Mouse (Mus musculus) cerebellum, adult (tissue): ENCODE data around the gene Mdm4.
A peak's percentile ranks its signal among the peaks of the same experiment; 100 is the strongest.

Experiments
- ATAC-seq: cut with Nextera tagmentation; 2 replicates; pipeline ENCODE4 v1.9.2; 2017; ENCODE audit warnings: mild to moderate bottlenecking, moderate library complexity, mixed read lengths; ENCODE audit not compliant: insufficient number of reproducible peaks, low FRiP score, low TSS enrichment

Gene Mdm4

GRCm38 (mm10) chr1:132964106-132964505, 66.3 kb downstream of the Mdm4 start:
- ATAC-seq, result no peak

GRCm38 (mm10) chr1:132961751-132962150, 68.6 kb downstream of the Mdm4 start:
- ATAC-seq, result no peak

- ATAC-seq, result no peak
Measured at GRCm38 (mm10) chr1:132956809-132957208, 73.6 kb downstream of the Mdm4 start.

- no peak for ATAC-seq
Measured at GRCm38 (mm10) chr1:132947811-132948210, 82.5 kb downstream of the Mdm4 start.

- peak; percentile 54; the same call in 1 of the 2 replicates for ATAC-seq
Measured at GRCm38 (mm10) chr1:132945826-132946225, 84.5 kb downstream of the Mdm4 start.

GRCm38 (mm10) chr1:132938975-132939374, 91.4 kb downstream of the Mdm4 start:
- ATAC-seq, result peak; percentile 65

GRCm38 (mm10) chr1:132937296-132938030, 92.9 kb downstream of the Mdm4 start:
- ATAC-seq, result no peak

GRCm38 (mm10) chr1:132934856-132935255, 95.5 kb downstream of the Mdm4 start:
- peak; percentile 61 for ATAC-seq

GRCm38 (mm10) chr1:132932421-132932820, 97.9 kb downstream of the Mdm4 start:
- 0 out of 2 replicates have a peak, but pooled peaks have one; percentile 12 for ATAC-seq

GRCm38 (mm10) chr1:132930291-132930690, 100.1 kb downstream of the Mdm4 start:
- no peak for ATAC-seq

- no peak for ATAC-seq
Measured at GRCm38 (mm10) chr1:132928907-132929250, 101.5 kb downstream of the Mdm4 start.

GRCm38 (mm10) chr1:132928032-132928906, 102.1 kb downstream of the Mdm4 start:
- no peak for ATAC-seq

GRCm38 (mm10) chr1:132925270-132925669, 105.1 kb downstream of the Mdm4 start:
- no peak for ATAC-seq

- no peak for ATAC-seq
Measured at GRCm38 (mm10) chr1:132922257-132922656, 108.1 kb downstream of the Mdm4 start.

- ATAC-seq, result no peak
Measured at GRCm38 (mm10) chr1:132921071-132921470, 109.3 kb downstream of the Mdm4 start.

- ATAC-seq, result no peak
Measured at GRCm38 (mm10) chr1:132919258-132919657, 111.1 kb downstream of the Mdm4 start.

GRCm38 (mm10) chr1:132918117-132918680, 112.2 kb downstream of the Mdm4 start:
- ATAC-seq, result no peak

- ATAC-seq, result no peak
Measured at GRCm38 (mm10) chr1:132917554-132917953, 112.8 kb downstream of the Mdm4 start.

GRCm38 (mm10) chr1:132915849-132916493, 114.4 kb downstream of the Mdm4 start:
- ATAC-seq, result peak; percentile 54; the same call in 1 of the 2 replicates

GRCm38 (mm10) chr1:132910414-132911041, 119.8 kb downstream of the Mdm4 start:
- ATAC-seq, result no peak
